Mouse (Mus musculus): Measurements from ENCODE around the gene Lemd2. TPM values are rescaled to one million over a fixed set of nuclear protein-coding genes. Genes with fewer than 3 reads are reported as not detected.

Gene Lemd2
- polyA plus RNA-seq, 1 experiment from 2014 or later = 7.7 TPM

GRCm38 (mm10) chr17:27172459-27172858 lies 31.8 kb downstream of the Lemd2 start:
- ATAC-seq (ENCODE audit: extremely low read depth, insufficient number of reproducible peaks, low FRiP score, low TSS enrichment) = no peak
- H3K36me3 ChIP-seq = no peaks in the 10 kb centered on the region
- H3K4me3 ChIP-seq = no peak overlapping the region
- no peaks in the 10 kb centered on the region for H3K9me3 ChIP-seq
- H3K27me3 ChIP-seq (replicated peaks) = peaks cover 15% of the 10 kb centered on the region; the same call in 1 of the 2 replicates
- H3K27ac ChIP-seq (replicated peaks) = no peak overlapping the region
- peaks cover 11% of the 10 kb centered on the region for H3K4me1 ChIP-seq
- 72% methylated on average over 9 of the region's 9 CpGs for WGBS
- H3K4me2 ChIP-seq = no peak overlapping the region
- H3K9ac ChIP-seq = no peak overlapping the region

- no peak for ATAC-seq (ENCODE audit: extremely low read depth, insufficient number of reproducible peaks, low FRiP score, low TSS enrichment)
- 70% methylated on average over 5 of the region's 5 CpGs for WGBS
- no peak overlapping the region for H3K9ac ChIP-seq
- H3K27ac ChIP-seq (replicated peaks) = no peak overlapping the region
- no peak overlapping the region for H3K4me2 ChIP-seq
- peaks cover 17% of the 10 kb centered on the region for H3K4me1 ChIP-seq
- peaks cover 15% of the 10 kb centered on the region for H3K27me3 ChIP-seq (replicated peaks)
- H3K36me3 ChIP-seq = no peaks in the 10 kb centered on the region
- H3K4me3 ChIP-seq = no peak overlapping the region
- no peaks in the 10 kb centered on the region for H3K9me3 ChIP-seq
Observed at GRCm38 (mm10) chr17:27171121-27171520, 33.1 kb downstream of the Lemd2 start.

GRCm38 (mm10) chr17:27169952-27170695 lies 34.1 kb downstream of the Lemd2 start:
- H3K27me3 ChIP-seq (replicated peaks) = peaks cover 18% of the 10 kb centered on the region
- no peak overlapping the region for H3K4me2 ChIP-seq
- peaks cover 9% of the 10 kb centered on the region for H3K4me1 ChIP-seq
- 68% methylated on average over 11 of the region's 11 CpGs for WGBS
- H3K27ac ChIP-seq (replicated peaks) = no peak overlapping the region
- H3K36me3 ChIP-seq = no peaks in the 10 kb centered on the region
- H3K9me3 ChIP-seq = no peaks in the 10 kb centered on the region
- ATAC-seq (ENCODE audit: extremely low read depth, insufficient number of reproducible peaks, low FRiP score, low TSS enrichment) = no peak
- H3K9ac ChIP-seq = no peak overlapping the region
- no peak overlapping the region for H3K4me3 ChIP-seq

GRCm38 (mm10) chr17:27168569-27168968 lies 35.7 kb downstream of the Lemd2 start:
- Histone ChIP-seq H3K4me1 (peaks cover 9% of the 10 kb centered on the region), H3K4me2 (no peak overlapping the region), H3K27ac (replicated peaks) (no peak overlapping the region), H3K9ac (no peak overlapping the region), H3K27me3 (replicated peaks) (peaks cover 21% of the 10 kb centered on the region), H3K9me3 (no peaks in the 10 kb centered on the region), H3K4me3 (no peak overlapping the region), H3K36me3 (no peaks in the 10 kb centered on the region)
- no peak for ATAC-seq (ENCODE audit: extremely low read depth, insufficient number of reproducible peaks, low FRiP score, low TSS enrichment)
- 89% methylated on average over 4 of the region's 4 CpGs for WGBS

- WGBS = 29% methylated on average over 4 of the region's 4 CpGs
- H3K36me3 ChIP-seq = no peaks in the 10 kb centered on the region
- ATAC-seq (ENCODE audit: extremely low read depth, insufficient number of reproducible peaks, low FRiP score, low TSS enrichment) = no peak
- no peak within 1 kb of the TSS for H3K4me3 ChIP-seq
- no peaks in the 10 kb centered on the region for H3K9me3 ChIP-seq
- no peak within 1 kb of the TSS for H3K4me2 ChIP-seq
- H3K4me1 ChIP-seq = peaks cover 9% of the 10 kb centered on the region
- H3K27ac ChIP-seq (replicated peaks) = no peak within 1 kb of the TSS
- H3K9ac ChIP-seq = no peak within 1 kb of the TSS
- H3K27me3 ChIP-seq (replicated peaks) = peaks cover 21% of the 10 kb centered on the region
Observed at GRCm38 (mm10) chr17:27167545-27167944, 36.7 kb downstream of the Lemd2 start, which contains the start of gene Ip6k3. Ip6k3 (minus strand) TSS chr17:27167795.

GRCm38 (mm10) chr17:27166901-27167300 lies 37.4 kb downstream of the Lemd2 start:
- H3K9ac ChIP-seq = no peak overlapping the region
- no peak overlapping the region for H3K4me2 ChIP-seq
- H3K4me3 ChIP-seq = no peak overlapping the region
- no peaks in the 10 kb centered on the region for H3K9me3 ChIP-seq
- ATAC-seq (ENCODE audit: extremely low read depth, insufficient number of reproducible peaks, low FRiP score, low TSS enrichment) = no peak
- peaks cover 21% of the 10 kb centered on the region for H3K27me3 ChIP-seq (replicated peaks)
- H3K4me1 ChIP-seq = peaks cover 9% of the 10 kb centered on the region
- WGBS = 61% methylated on average over 6 of the region's 6 CpGs
- no peaks in the 10 kb centered on the region for H3K36me3 ChIP-seq
- no peak overlapping the region for H3K27ac ChIP-seq (replicated peaks)

GRCm38 (mm10) chr17:27165054-27165773 lies 39.1 kb downstream of the Lemd2 start:
- ATAC-seq (ENCODE audit: extremely low read depth, insufficient number of reproducible peaks, low FRiP score, low TSS enrichment) = no peak

GRCm38 (mm10) chr17:27160905-27161304 lies 43.4 kb downstream of the Lemd2 start:
- Histone ChIP-seq H3K4me1 (peaks cover 28% of the 10 kb centered on the region), H3K27ac (replicated peaks) (no peak overlapping the region), H3K9ac (no peak overlapping the region), H3K9me3 (no peaks in the 10 kb centered on the region), H3K4me3 (no peak overlapping the region), H3K4me2 (no peak overlapping the region), H3K27me3 (replicated peaks) (peaks cover 9% of the 10 kb centered on the region; the same call in 1 of the 2 replicates), H3K36me3 (no peaks in the 10 kb centered on the region)
- ATAC-seq (ENCODE audit: extremely low read depth, insufficient number of reproducible peaks, low FRiP score, low TSS enrichment) = no peak
- 45% methylated on average over 4 of the region's 4 CpGs for WGBS

More at GRCm38 (mm10) chr17:27165054-27165773, 39.1 kb downstream of the Lemd2 start:
- Histone ChIP-seq H3K36me3 (no peaks in the 10 kb centered on the region), H3K4me3 (no peak overlapping the region), H3K9ac (no peak overlapping the region), H3K27me3 (replicated peaks) (peaks cover 18% of the 10 kb centered on the region), H3K27ac (replicated peaks) (no peak overlapping the region), H3K4me1 (peaks cover 17% of the 10 kb centered on the region), H3K4me2 (no peak overlapping the region), H3K9me3 (no peaks in the 10 kb centered on the region)
- WGBS = 56% methylated on average over 8 of the region's 8 CpGs

GRCm38 (mm10) chr17:27159169-27159568 lies 45.1 kb downstream of the Lemd2 start:
- WGBS = 68% methylated on average over 7 of the region's 7 CpGs
- Histone ChIP-seq H3K36me3 (no peaks in the 10 kb centered on the region), H3K9ac (no peak overlapping the region)

GRCm38 (mm10) chr17:27158439-27158838 lies 45.8 kb downstream of the Lemd2 start:
- Histone ChIP-seq H3K4me1 (peaks cover 43% of the 10 kb centered on the region), H3K4me3 (no peak overlapping the region), H3K4me2 (no peak overlapping the region), H3K27ac (replicated peaks) (no peak overlapping the region), H3K27me3 (replicated peaks) (no peaks in the 10 kb centered on the region; the same call in 1 of the 2 replicates), H3K9me3 (no peaks in the 10 kb centered on the region), H3K36me3 (no peaks in the 10 kb centered on the region), H3K9ac (no peak overlapping the region)
- no peak for ATAC-seq (ENCODE audit: extremely low read depth, insufficient number of reproducible peaks, low FRiP score, low TSS enrichment)
- WGBS = 65% methylated on average over 6 of the region's 6 CpGs

More at GRCm38 (mm10) chr17:27159169-27159568, 45.1 kb downstream of the Lemd2 start:
- peaks cover 36% of the 10 kb centered on the region for H3K4me1 ChIP-seq
- H3K27ac ChIP-seq (replicated peaks) = no peak overlapping the region
- no peak for ATAC-seq (ENCODE audit: extremely low read depth, insufficient number of reproducible peaks, low FRiP score, low TSS enrichment)
- H3K9me3 ChIP-seq = no peaks in the 10 kb centered on the region
- peaks cover 3% of the 10 kb centered on the region; the same call in 1 of the 2 replicates for H3K27me3 ChIP-seq (replicated peaks)
- no peak overlapping the region for H3K4me3 ChIP-seq
- no peak overlapping the region for H3K4me2 ChIP-seq

GRCm38 (mm10) chr17:27155752-27156151 lies 48.5 kb downstream of the Lemd2 start:
- H3K4me2 ChIP-seq = no peak overlapping the region
- no peak overlapping the region for H3K9ac ChIP-seq
- H3K27ac ChIP-seq (replicated peaks) = no peak overlapping the region
- 73% methylated on average over 8 of the region's 8 CpGs for WGBS
- no peak overlapping the region for H3K4me3 ChIP-seq
- no peaks in the 10 kb centered on the region for H3K36me3 ChIP-seq
- peaks cover 56% of the 10 kb centered on the region for H3K4me1 ChIP-seq
- H3K27me3 ChIP-seq (replicated peaks) = 0 out of 2 replicates have a peak, but pooled peaks cover 4% of the 10 kb centered on the region
- H3K9me3 ChIP-seq = no peaks in the 10 kb centered on the region
- ATAC-seq (ENCODE audit: extremely low read depth, insufficient number of reproducible peaks, low FRiP score, low TSS enrichment) = no peak

All from heart, embryonic 13.5 days (tissue).